Mouse (Mus musculus): ENCODE data around the gene Inhbc.

DNA sequence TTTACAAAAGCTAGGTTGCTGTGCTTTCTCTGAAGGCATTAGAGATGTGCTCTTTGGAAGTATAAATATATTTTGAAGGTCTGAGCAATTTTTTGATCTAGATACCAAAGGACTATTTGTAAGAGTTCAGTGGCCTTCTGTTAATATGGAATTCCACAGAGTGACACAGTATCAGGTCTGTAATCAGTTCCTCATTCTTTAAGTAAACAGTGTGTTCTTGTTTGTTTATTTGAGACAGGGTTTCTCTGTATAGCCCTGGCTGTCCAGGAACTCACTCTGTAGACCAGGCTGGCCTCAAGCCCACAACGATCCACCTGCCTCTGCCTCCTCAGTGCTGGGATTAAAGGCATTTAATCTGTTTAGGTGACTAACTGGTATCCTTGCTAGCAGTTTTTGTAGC, 43.4 kb upstream of the Inhbc start:
- TF ChIP-seq CTCF (IDR thresholded peaks at IDR 0.05; ENCODE audit: low read depth) (no peak), EP300 (optimal IDR thresholded peaks at IDR 0.05) (no peak)
